Mouse (Mus musculus) intestine, postnatal 0 days (tissue): Measurements from ENCODE around the gene Lbh. TPM values are rescaled to one million over a fixed set of nuclear protein-coding genes. Genes with fewer than 3 reads are reported as not detected.

Experiments used
- ATAC-seq: fragments of 200-750 bp; cut with Nextera tagmentation; 2 replicates; pipeline ENCODE4 v1.8.0; 2017; ENCODE audit warnings: mild to moderate bottlenecking, moderate TSS enrichment, moderate library complexity
- H3K27ac ChIP-seq: fragments of 300-500 bp; sonication (generic); 2 replicates; pipeline ENCODE4 v1.5.1; 2014; ENCODE audit warnings: mild to moderate bottlenecking, low read depth, low read length, moderate library complexity
- H3K27me3 ChIP-seq: fragments of 300-500 bp; sonication (generic); replicated peaks from 2 replicates; pipeline ENCODE4 v1.6.1; 2014; ENCODE audit warnings: low read length, mixed read lengths; ENCODE audit not compliant: control insufficient read depth, insufficient read depth
- H3K36me3 ChIP-seq: fragments of 300-500 bp; sonication (generic); 2 replicates; pipeline ENCODE4 v1.6.1; 2014; ENCODE audit warnings: mild to moderate bottlenecking, moderate library complexity; ENCODE audit not compliant: control insufficient read depth, insufficient read depth
- H3K4me1 ChIP-seq: fragments of 300-500 bp; sonication (generic); replicated peaks from 2 replicates; pipeline ENCODE4 v1.6.1; 2014; ENCODE audit warnings: antibody characterized with exemption, low read length, mixed read lengths; ENCODE audit not compliant: control insufficient read depth, insufficient read depth
- H3K4me2 ChIP-seq: fragments of 300-500 bp; sonication (generic); replicated peaks from 2 replicates; pipeline ENCODE4 v1.6.1; 2014; ENCODE audit warnings: low read depth, mild to moderate bottlenecking, moderate library complexity
- H3K4me3 ChIP-seq: fragments of 300-500 bp; sonication (generic); 2 replicates; pipeline ENCODE4 v1.5.1; 2014; ENCODE audit warnings: low read depth, low read length
- H3K9ac ChIP-seq: fragments of 300-500 bp; sonication (generic); 2 replicates; pipeline ENCODE4 v1.6.1; 2014; ENCODE audit warnings: mild to moderate bottlenecking, low read depth, low read length
- H3K9me3 ChIP-seq: fragments of 300-500 bp; sonication (generic); 2 replicates; pipeline ENCODE4 v1.6.1; 2016; ENCODE audit warnings: mixed run types; ENCODE audit not compliant: control insufficient read depth
- CTCF ChIP-seq: sonication (generic); IDR thresholded peaks from 2 replicates; pipeline ENCODE4 v1.5.1; 2016; ENCODE audit warnings: low read depth, mild to moderate bottlenecking, control low read depth, antibody characterized with exemption, moderate library complexity
- WGBS: fragments of 180-500 bp; shearing (Covaris S2); extraction: QIAGEN DNeasy Blood & Tissue Kit; methylation state at CpG from one replicate; pipeline ENCODE4 v1.1.7; 2014; 5-methylcytosine and 5-hydroxymethylcytosine counted together
- polyA plus RNA-seq: library from polyadenylated mRNA; unstranded; fragments of >200 nt; fragmentation: Nextera tagmentation; extraction: Ambion mirVana; gene quantifications from 2 replicates; pipeline ENCODE4 v1.2.1, GENCODE M21; 2015

The Lbh gene
- polyA plus RNA-seq, 1 experiment from 2014 or later, result 11.1 TPM

DNA sequence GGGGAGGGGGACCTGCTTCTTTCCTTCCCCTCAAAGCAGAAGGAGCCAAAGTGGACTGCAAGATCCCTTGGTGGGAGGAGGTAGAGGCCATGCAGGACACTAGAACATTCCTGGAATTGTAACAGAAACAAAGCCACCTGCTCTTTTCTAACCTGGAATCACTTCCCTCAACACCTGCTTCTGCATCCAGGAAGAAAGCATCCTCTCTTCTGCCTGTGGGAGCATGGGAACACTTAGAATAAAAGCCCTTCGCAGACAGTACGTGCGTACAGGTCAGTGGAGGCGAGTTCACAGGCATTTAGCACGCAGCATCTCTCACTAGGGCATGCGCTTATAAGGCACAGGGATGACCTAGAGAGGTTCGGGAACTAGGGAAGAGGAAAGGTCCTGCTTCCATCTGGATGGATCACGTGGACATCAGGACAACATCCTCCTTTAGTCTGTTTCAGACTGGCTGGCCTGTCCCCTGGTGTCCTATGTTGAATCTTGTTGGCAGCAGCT is 27.7 kb upstream of the Lbh start:
- Histone ChIP-seq H3K36me3 (no peaks in the 10 kb centered on the region), H3K27ac (no peak overlapping the region), H3K27me3 (no peaks in the 10 kb centered on the region), H3K4me1 (no peaks in the 10 kb centered on the region), H3K9ac (no peak overlapping the region), H3K4me2 (no peak overlapping the region), H3K4me3 (no peak overlapping the region), H3K9me3 (no peaks in the 10 kb centered on the region)
- 72% methylated on average over 8 of the region's 8 CpGs for WGBS
- no peak for ATAC-seq
- no peak for TF ChIP-seq CTCF

DNA sequence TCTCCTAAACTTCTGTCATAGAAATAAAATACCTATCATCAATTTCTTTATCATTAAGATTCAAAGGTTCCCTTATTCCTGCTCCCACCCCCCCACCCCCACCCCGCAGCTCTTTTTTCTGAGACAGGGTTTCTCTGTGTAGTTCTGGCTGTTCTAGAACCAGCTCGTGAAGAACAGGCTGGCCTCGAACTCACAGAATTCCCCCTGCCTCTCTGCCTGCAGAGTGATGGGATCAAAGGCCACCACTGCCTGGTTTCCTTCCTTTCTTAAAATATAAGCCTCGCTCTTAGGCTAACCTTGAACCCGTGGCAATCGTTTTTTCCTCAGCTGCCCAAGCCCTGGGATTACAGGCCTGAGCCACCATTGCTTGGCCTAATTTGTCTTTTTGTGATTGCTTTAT is 26.5 kb upstream of the Lbh start:
- no peaks in the 10 kb centered on the region for H3K36me3 ChIP-seq
- no peaks in the 10 kb centered on the region for H3K4me1 ChIP-seq
- no peak overlapping the region for H3K4me2 ChIP-seq
- H3K4me3 ChIP-seq, result no peak overlapping the region
- TF ChIP-seq CTCF, result no peak
- H3K27me3 ChIP-seq, result no peaks in the 10 kb centered on the region
- WGBS, result 88% methylated on average over 6 of the region's 6 CpGs
- no peak overlapping the region for H3K9ac ChIP-seq
- no peak overlapping the region for H3K27ac ChIP-seq
- ATAC-seq, result no peak
- H3K9me3 ChIP-seq, result no peaks in the 10 kb centered on the region

- H3K4me2 ChIP-seq, result no peak overlapping the region
- H3K4me1 ChIP-seq, result no peaks in the 10 kb centered on the region
- H3K36me3 ChIP-seq, result no peaks in the 10 kb centered on the region
- no peak for ATAC-seq
- H3K27me3 ChIP-seq, result no peaks in the 10 kb centered on the region
- no peak overlapping the region for H3K4me3 ChIP-seq
- H3K27ac ChIP-seq, result no peak overlapping the region
- H3K9me3 ChIP-seq, result no peaks in the 10 kb centered on the region
- TF ChIP-seq CTCF, result no peak
- WGBS, result 93% methylated on average over 3 of the region's 3 CpGs
- no peak overlapping the region for H3K9ac ChIP-seq
Measured at GRCm38 (mm10) chr17:72895506-72895905, 22.6 kb upstream of the Lbh start.

DNA sequence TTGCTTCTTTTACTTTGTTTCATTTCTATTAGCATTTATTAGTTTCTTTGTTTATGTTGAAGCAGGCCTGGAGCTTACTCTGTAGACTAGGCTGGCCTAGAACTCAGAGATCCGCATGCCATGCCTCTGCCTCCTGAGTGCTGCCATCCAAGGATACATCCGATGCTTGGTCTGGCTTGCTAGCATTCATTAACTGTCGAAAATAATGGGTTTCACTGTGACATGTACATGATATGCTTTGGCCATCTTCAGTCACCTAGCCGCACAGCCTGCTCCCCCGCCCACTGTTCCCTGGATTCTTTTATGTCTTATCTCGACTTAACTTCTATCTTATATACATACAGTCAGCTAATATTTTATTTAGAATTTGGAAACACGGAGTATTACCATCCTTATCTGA is 21.0 kb upstream of the Lbh start:
- H3K27me3 ChIP-seq, result no peaks in the 10 kb centered on the region
- WGBS, result 62% methylated on average over 7 of the region's 7 CpGs
- no peak overlapping the region for H3K4me3 ChIP-seq
- H3K9ac ChIP-seq, result no peak overlapping the region
- H3K9me3 ChIP-seq, result no peaks in the 10 kb centered on the region
- no peak for TF ChIP-seq CTCF
- no peaks in the 10 kb centered on the region for H3K36me3 ChIP-seq
- H3K4me2 ChIP-seq, result no peak overlapping the region
- ATAC-seq, result no peak
- H3K4me1 ChIP-seq, result no peaks in the 10 kb centered on the region
- no peak overlapping the region for H3K27ac ChIP-seq

- Histone ChIP-seq H3K4me1 (no peaks in the 10 kb centered on the region), H3K36me3 (no peaks in the 10 kb centered on the region), H3K27ac (no peak overlapping the region), H3K9ac (no peak overlapping the region), H3K4me3 (no peak overlapping the region), H3K27me3 (no peaks in the 10 kb centered on the region), H3K9me3 (no peaks in the 10 kb centered on the region), H3K4me2 (no peak overlapping the region)
- WGBS, result 79% methylated on average over 5 of the region's 5 CpGs
- no peak for ATAC-seq
- TF ChIP-seq CTCF, result no peak
Measured at GRCm38 (mm10) chr17:72897961-72898360, 20.1 kb upstream of the Lbh start.

- H3K4me1 ChIP-seq, result no peaks in the 10 kb centered on the region
- 58% methylated on average over 3 of the region's 3 CpGs for WGBS
- no peak overlapping the region for H3K9ac ChIP-seq
- H3K9me3 ChIP-seq, result no peaks in the 10 kb centered on the region
- no peak overlapping the region for H3K4me3 ChIP-seq
- H3K27ac ChIP-seq, result no peak overlapping the region
- no peaks in the 10 kb centered on the region for H3K27me3 ChIP-seq
- no peaks in the 10 kb centered on the region for H3K36me3 ChIP-seq
- no peak for TF ChIP-seq CTCF
- ATAC-seq, result no peak
- no peak overlapping the region for H3K4me2 ChIP-seq
Measured at GRCm38 (mm10) chr17:72898775-72899174, 19.3 kb upstream of the Lbh start.

DNA sequence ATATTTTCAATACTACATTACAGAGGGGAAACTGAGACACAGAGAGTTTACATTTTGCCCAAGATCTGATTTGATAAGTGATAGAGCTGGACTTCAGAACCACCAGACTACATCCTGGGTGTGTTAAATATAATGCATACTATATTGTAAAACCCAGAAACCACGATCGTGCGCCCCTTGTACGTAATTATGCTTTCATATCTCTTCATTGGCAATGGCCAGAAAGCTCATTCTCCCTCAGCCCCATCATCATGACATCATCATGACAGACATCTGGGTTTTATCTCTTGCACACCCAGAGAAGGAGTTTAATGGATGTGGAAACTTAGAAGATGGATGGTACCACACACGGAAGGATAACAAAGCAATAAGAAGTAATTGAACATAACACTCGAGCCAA is 17.1 kb upstream of the Lbh start:
- 75% methylated on average over 6 of the region's 6 CpGs for WGBS
- ATAC-seq, result no peak
- Histone ChIP-seq H3K4me2 (no peak overlapping the region), H3K4me1 (no peaks in the 10 kb centered on the region), H3K9ac (no peak overlapping the region), H3K36me3 (no peaks in the 10 kb centered on the region), H3K4me3 (no peak overlapping the region), H3K27me3 (no peaks in the 10 kb centered on the region), H3K27ac (no peak overlapping the region), H3K9me3 (no peaks in the 10 kb centered on the region)
- TF ChIP-seq CTCF, result no peak
